ENCODE assay signal across 18 mouse cellular contexts in the genomic region with DNA sequence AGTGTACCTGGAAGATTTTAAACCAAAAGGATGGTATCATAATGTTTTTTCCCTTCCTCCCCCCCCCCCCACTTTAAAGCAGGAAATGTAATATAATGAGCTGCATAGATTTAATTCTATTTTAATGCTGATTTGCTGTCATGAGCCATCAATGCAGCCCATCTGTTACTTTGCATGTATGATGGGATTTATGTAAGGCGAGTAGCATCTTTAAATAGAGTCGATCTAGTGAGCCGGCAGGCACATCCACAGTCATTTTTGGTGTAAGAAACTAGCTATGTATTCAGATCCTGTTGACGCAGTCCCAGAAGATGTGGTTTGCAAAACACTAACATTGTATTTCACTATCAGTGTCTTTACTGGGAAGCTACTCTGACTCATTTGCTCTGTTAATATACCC.
"Had no signal": no experiment of that assay in that cellular context is flagged by ENCODE, and none has a peak within 500 bp of the region (broad histone marks: within the 10 kb centered on the region; RNA-seq: fewer than 3 reads in every experiment).

No protein-coding gene starts in this region.

- H3K9me3 ChIP-seq: limb, embryonic 10.5 days; liver, embryonic 15.5 days; midbrain, embryonic 10.5 days; neural tube, embryonic 15.5 days had no signal

- H3K4me3 ChIP-seq: layer of hippocampus, adult 2 months; limb, embryonic 10.5 days; liver, embryonic 15.5 days; midbrain, embryonic 10.5 days; myocyte; neural tube, embryonic 15.5 days had no signal

- H3K4me2 ChIP-seq: liver, embryonic 11.5 days; liver, embryonic 15.5 days; lung, embryonic 14.5 days; neural tube, embryonic 15.5 days had no signal

- DNase-seq: kidney, adult 18-20 months; kidney, postnatal 10 days; kidney, postnatal 4 days; lung, embryonic 14.5 days; lung, postnatal 10 days; lung, postnatal 4 days; midbrain, embryonic 14.5 days; right cerebral cortex, postnatal 25 days; thymus, adult 18-20 months; thymus, postnatal 25 days had no signal

- H3K36me3 ChIP-seq: limb, embryonic 10.5 days; liver, embryonic 15.5 days; midbrain, embryonic 10.5 days; neural tube, embryonic 15.5 days had no signal

- H3K27ac ChIP-seq: layer of hippocampus, adult 2 months; limb, embryonic 10.5 days; liver, embryonic 15.5 days; midbrain, embryonic 10.5 days; neural tube, embryonic 15.5 days; stomach, postnatal 0 days had no signal

- H3K4me1 ChIP-seq: limb, embryonic 10.5 days; liver, embryonic 15.5 days; midbrain, embryonic 10.5 days; neural tube, embryonic 15.5 days had no signal

- H3K9ac ChIP-seq: liver, embryonic 15.5 days; lung, embryonic 14.5 days; neural tube, embryonic 15.5 days had no signal

- H3K27me3 ChIP-seq: liver, embryonic 15.5 days; neural tube, embryonic 15.5 days had no signal
